In the genomic region with DNA sequence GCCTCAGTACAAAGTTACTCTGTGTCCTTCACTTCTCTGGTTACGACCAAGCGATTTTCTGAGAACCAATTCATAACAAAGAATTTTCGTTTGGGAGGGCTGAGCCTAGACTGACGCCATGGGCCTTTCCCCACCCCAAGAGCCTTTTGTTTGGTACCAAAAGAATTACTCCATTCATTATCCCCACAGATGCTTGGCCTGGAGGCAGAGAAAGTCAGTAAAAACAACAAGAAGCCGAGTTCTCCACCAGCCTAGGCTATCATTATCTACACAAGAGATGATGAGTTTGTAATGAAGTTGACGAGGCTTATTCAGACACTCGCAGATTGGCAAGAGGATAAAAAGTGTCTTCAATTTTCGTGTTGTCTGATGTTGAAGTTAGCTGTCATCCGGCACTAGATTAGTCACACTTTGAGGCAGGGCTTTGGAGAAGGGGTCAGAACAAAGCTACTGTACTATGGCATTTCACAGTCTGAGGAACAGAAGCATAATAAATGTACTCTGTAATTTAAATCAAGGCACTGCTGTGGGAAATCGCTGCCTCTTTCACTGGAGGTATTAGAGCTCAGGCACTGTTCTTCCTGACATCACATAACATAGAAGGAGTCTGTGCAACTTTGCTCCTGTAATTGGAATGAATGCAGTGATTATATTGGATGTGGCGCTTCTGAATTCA, we compare ENCODE assay signal across 10 mouse cellular contexts.
DNase-seq lines count a peak whose midpoint lies in the region; ATAC-seq and TF ChIP-seq lines count a peak whose summit lies in the region.
"Had no signal": no experiment of that assay in that cellular context is flagged by ENCODE, and none has a peak within 500 bp of the region (broad histone marks: within the 10 kb centered on the region; RNA-seq: fewer than 3 reads in every experiment).

No protein-coding gene starts in this region.

- H3K9me3 ChIP-seq in intestine, embryonic 16.5 days (ENCODE audit: control insufficient read depth, low read length) = no peaks in the 10 kb centered on the region
- H3K9me3 ChIP-seq in intestine, postnatal 0 days (ENCODE audit: control insufficient read depth) = no peaks in the 10 kb centered on the region
- H3K9me3 ChIP-seq in neural tube, embryonic 15.5 days (replicated peaks) = no peaks in the 10 kb centered on the region

- H3K4me3 ChIP-seq in intestine, embryonic 16.5 days (ENCODE audit: low read length) = no peak overlapping the region
- H3K4me3 ChIP-seq in intestine, postnatal 0 days (ENCODE audit: low read depth, low read length) = no peak overlapping the region
- no peak overlapping the region for H3K4me3 ChIP-seq in neural tube, embryonic 15.5 days (replicated peaks)
- H3K4me3 ChIP-seq in lung, adult 2 months (replicated peaks; ENCODE audit: extremely low read depth, low read depth, low read length) = no peak overlapping the region

- H3K4me2 ChIP-seq in intestine, embryonic 16.5 days (ENCODE audit: low read depth, low read length) = no peak overlapping the region
- H3K4me2 ChIP-seq in intestine, postnatal 0 days (replicated peaks; ENCODE audit: low read depth) = no peak overlapping the region
- no peak overlapping the region for H3K4me2 ChIP-seq in neural tube, embryonic 15.5 days
- H3K4me2 ChIP-seq: liver, embryonic 11.5 days had no signal

- no peak overlapping the region for H3K9ac ChIP-seq in intestine, embryonic 16.5 days (ENCODE audit: low read depth, low read length)
- no peak overlapping the region for H3K9ac ChIP-seq in intestine, postnatal 0 days (ENCODE audit: low read depth, low read length)
- no peak overlapping the region for H3K9ac ChIP-seq in neural tube, embryonic 15.5 days (replicated peaks)

- no peak for TF ChIP-seq CTCF in intestine, postnatal 0 days (IDR thresholded peaks at IDR 0.05; ENCODE audit: low read depth)
- TF ChIP-seq CTCF in lung, adult 2 months (IDR thresholded peaks at IDR 0.05; ENCODE audit: insufficient read depth, low read length) = no peak

- no peaks in the 10 kb centered on the region for H3K36me3 ChIP-seq in intestine, embryonic 16.5 days (ENCODE audit: control insufficient read depth, insufficient read depth, low read length)
- no peaks in the 10 kb centered on the region for H3K36me3 ChIP-seq in intestine, postnatal 0 days (ENCODE audit: control insufficient read depth, insufficient read depth)
- H3K36me3 ChIP-seq in neural tube, embryonic 15.5 days = no peaks in the 10 kb centered on the region

- no peak for TF ChIP-seq POLR2A in lung, adult 2 months (IDR thresholded peaks at IDR 0.05; ENCODE audit: borderline replicate concordance, extremely low read depth, low read depth, low read length)

- DNase-seq in fibroblast of lung, adult 2 months (ENCODE audit: low read depth) = peak; percentile 46
- peak; percentile 16 to 37 for DNase-seq in layer of hippocampus, adult 8-10 months (ENCODE audit: low spot score in 2 of 2)
- no peak for DNase-seq in yolk sac, embryonic 10.5 days (ENCODE audit: low spot score)
- no peak for DNase-seq in lung, adult 2 months
- no peak for DNase-seq in urinary bladder, adult 18-20 months (ENCODE audit: low spot score in 2 of 2)

- H3K27me3 ChIP-seq in intestine, embryonic 16.5 days (replicated peaks; ENCODE audit: control insufficient read depth, insufficient read depth, low read length) = no peaks in the 10 kb centered on the region
- H3K27me3 ChIP-seq in intestine, postnatal 0 days (replicated peaks; ENCODE audit: control insufficient read depth, insufficient read depth, low read length) = no peaks in the 10 kb centered on the region
- H3K27me3 ChIP-seq in neural tube, embryonic 15.5 days (replicated peaks) = no peaks in the 10 kb centered on the region

- 0 out of 2 replicates have a peak, but pooled peaks have one; percentile 28 for ATAC-seq in intestine, embryonic 16.5 days
- no peak for ATAC-seq in intestine, postnatal 0 days
- ATAC-seq in neural tube, embryonic 15.5 days (ENCODE audit: low FRiP score) = peak; percentile 59; the same call in 1 of the 2 replicates
- ATAC-seq: activated CD4-positive, CD25-positive, alpha-beta regulatory T cell, adult 4 months had no signal

- 58% methylated on average over 11 of the region's 11 CpGs for WGBS in intestine, embryonic 16.5 days
- WGBS in intestine, postnatal 0 days = 71% methylated on average over 11 of the region's 11 CpGs
- 17% methylated on average over 11 of the region's 11 CpGs for WGBS in neural tube, embryonic 15.5 days
- WGBS in lung, adult 2 months = 61% methylated on average over 11 of the region's 11 CpGs

- no peaks in the 10 kb centered on the region for H3K4me1 ChIP-seq in intestine, embryonic 16.5 days (ENCODE audit: control insufficient read depth, insufficient read depth, low read length)
- no peaks in the 10 kb centered on the region for H3K4me1 ChIP-seq in intestine, postnatal 0 days (replicated peaks; ENCODE audit: control insufficient read depth, insufficient read depth, low read length)
- 0 out of 2 replicates have a peak, but pooled peaks cover 8% of the 10 kb centered on the region for H3K4me1 ChIP-seq in neural tube, embryonic 15.5 days
- no peaks in the 10 kb centered on the region for H3K4me1 ChIP-seq in lung, adult 2 months (ENCODE audit: control insufficient read depth, insufficient read depth, low read length)

- H3K27ac ChIP-seq in intestine, embryonic 16.5 days (ENCODE audit: low read length) = no peak overlapping the region
- H3K27ac ChIP-seq in intestine, postnatal 0 days (ENCODE audit: low read depth, low read length) = no peak overlapping the region
- peak overlapping the region; percentile 45 for H3K27ac ChIP-seq in neural tube, embryonic 15.5 days (replicated peaks)

Comparison
In these comparisons a context has a peak if more than half of its experiments do, and no peak if none do; other contexts are left out.
1. DNase-seq: peak in fibroblast of lung, adult 2 months (single experiment) and layer of hippocampus, adult 8-10 months (2 of 2); none in yolk sac, embryonic 10.5 days (single experiment), lung, adult 2 months (single experiment) and urinary bladder, adult 18-20 months (0 of 2).